Mouse (Mus musculus) gonadal fat pad, adult 2 months (tissue): ENCODE measurements around the gene Hcrtr2. TPM values are rescaled to one million over a fixed set of nuclear protein-coding genes. Genes with fewer than 3 reads are reported as not detected.

Experiments
- DNase-seq: peaks from one replicate; pipeline ENCODE4 v3.0.0-alpha.2; 2012; ENCODE audit warnings: low read depth
- polyA plus RNA-seq: library from polyadenylated mRNA; depleted of rRNA; stranded (reverse); fragments of >200 nt; gene quantifications from 2 replicates; pipeline ENCODE4 v1.2.3, GENCODE M21; 2012; rRNA removed

The Hcrtr2 gene
- polyA plus RNA-seq, 1 experiment = not detected

DNA sequence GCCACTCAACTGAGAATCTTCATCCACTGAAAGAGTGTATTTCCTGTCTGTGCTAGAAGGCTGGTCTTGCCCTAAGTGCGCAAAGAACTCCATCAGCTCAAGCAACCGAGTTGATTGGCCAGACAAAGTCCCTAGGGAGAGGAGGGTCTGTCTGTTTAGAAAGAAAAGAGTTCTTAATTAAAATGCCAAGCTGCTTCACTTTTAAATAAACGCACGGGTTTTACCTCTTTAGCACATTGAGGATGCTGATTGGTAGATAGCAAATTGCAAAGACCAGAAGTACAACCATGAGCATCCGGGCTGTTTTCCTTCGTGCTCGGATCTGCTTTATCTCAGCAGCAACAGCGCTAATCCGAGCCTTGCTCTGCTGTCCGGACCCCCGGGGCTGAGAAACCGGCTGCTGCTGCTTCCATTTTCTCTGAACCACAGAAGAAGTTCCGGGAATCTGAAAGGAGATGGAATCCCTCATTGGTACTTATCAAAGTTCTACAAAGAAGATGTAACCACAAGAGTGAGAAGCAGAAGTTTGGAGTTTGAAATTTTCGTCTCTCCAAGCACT is 87.6 kb downstream of the Hcrtr2 start:
- no peak for DNase-seq

- no peak for DNase-seq
Observed at GRCm38 (mm10) chr9:76234899-76235298, 88.8 kb downstream of the Hcrtr2 start.

DNA sequence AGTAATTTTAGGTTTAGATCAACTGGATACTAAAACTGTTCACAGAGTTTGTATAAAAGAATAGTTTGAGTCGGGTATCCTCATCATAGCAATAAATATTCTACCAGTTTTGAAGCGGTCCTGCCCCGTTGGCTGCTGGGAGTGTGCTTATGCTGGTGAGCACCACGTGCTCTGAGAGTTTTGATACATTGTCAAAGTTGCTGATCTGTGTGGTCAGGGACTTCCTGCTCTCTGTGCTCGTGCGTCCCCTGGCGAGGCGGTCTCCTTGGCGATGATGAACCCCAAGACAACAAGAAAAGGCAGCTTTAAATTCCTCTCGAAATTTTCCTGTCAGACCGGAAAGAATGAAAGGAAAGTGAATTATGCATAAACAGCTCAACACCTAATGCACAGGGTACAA is 93.3 kb downstream of the Hcrtr2 start:
- DNase-seq = no peak

DNA sequence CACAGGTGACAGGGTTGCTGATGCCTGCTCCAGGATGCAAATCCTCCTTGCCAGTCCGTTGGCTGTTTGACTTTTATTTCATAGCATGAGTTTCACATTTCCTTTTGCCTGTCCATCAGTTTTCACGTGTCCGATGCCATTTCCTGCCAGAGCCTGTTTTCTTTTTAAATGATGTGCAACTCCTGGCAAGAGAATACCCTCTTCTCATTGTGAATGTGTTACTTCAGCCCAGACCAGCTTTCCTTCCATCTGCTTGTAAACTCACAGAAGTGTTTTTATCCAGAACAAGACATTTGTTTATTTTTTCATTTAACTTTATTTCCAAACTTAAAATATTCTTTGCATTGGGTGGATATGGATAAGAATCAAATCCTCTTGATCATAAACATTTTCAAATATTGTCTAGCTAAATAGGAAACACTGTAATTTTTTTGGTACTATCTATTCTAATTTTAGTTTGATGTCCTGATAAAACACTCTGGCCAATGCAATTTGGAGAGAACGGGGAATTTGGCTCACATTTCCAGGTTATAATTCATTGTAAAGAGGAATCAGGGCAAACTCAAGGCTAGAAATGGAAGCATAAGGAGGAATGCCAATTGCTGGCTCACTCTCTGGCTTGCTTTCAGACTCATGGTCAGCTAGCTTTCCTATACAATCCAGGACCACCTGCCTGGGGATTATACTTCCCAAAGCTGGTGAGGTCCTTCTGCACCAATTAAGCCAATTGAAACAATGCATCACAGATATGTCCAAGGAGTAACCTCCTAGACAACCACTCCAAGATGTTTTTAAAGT is 106.3 kb downstream of the Hcrtr2 start:
- no peak for DNase-seq

GRCm38 (mm10) chr9:76214678-76215077 is 109.0 kb downstream of the Hcrtr2 start:
- no peak for DNase-seq

DNA sequence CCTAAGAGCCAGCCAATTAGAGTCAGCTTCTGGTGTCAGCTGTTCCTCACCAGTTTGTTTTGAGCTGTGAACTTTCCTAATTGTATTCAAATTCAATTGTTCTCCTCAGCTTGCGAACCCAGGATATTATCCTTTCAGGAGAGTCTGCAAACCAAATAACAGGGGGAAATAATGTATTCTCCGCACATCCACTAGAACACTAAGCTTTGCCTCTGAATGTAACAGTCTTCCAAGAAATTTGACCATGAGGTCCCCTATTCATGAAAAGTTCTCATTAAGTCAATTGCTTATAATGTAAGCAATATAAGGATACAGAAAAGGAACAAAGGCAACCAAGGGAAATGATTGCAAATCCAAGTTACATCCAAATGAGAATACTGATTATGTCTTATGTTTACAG is 110.1 kb downstream of the Hcrtr2 start, which contains the start of gene Gfral:
TSS of gene Gfral (minus strand) at position 101 of the 400 bp plus-strand sequence.
- DNase-seq = no peak

GRCm38 (mm10) chr9:76196917-76197316 is 126.7 kb downstream of the Hcrtr2 start:
- no peak for DNase-seq

- no peak for DNase-seq
Observed at GRCm38 (mm10) chr9:76179221-76179620, 144.4 kb downstream of the Hcrtr2 start.

Other genes with a start within 250 kb of the Hcrtr2 start
- gene Gfral, start 110.2 kb downstream of the Hcrtr2 start, polyA plus RNA-seq = not detected in 2 replicates
- gene Fam83b, start 243.3 kb upstream of the Hcrtr2 start, polyA plus RNA-seq = 0.31 and 0.41 TPM in 2 replicates